Mouse (Mus musculus): ENCODE measurements at regions not wholly inside any gene's neighbourhood (a gene's known extent, or its start where the extent isn't known, plus 50 kb on each side); places are given as distances from the start of the nearest gene placed in this dataset.
"Not testable (repeated sequence)": the region's sequence is repeated elsewhere in the genome, so short reads cannot be mapped to it uniquely, and the experiment has no call there.

GRCm38 (mm10) chr10:43671785-43672184 is 93.7 kb downstream of the Cd24a start:
- no peak for DNase-seq (ENCODE audit: extremely low spot score, low spot score)

GRCm38 (mm10) chr10:43672490-43672889 is 94.4 kb downstream of the Cd24a start:
- no peak for DNase-seq (ENCODE audit: extremely low spot score, low spot score)

- DNase-seq (ENCODE audit: extremely low spot score, low spot score) = no peak
These were observed 96.7 kb downstream of the Cd24a start for GRCm38 (mm10) chr10:43674749-43675148.

GRCm38 (mm10) chr10:43675495-43675894 is 97.4 kb downstream of the Cd24a start:
- DNase-seq (ENCODE audit: extremely low spot score, low spot score) = not testable (repeated sequence)

GRCm38 (mm10) chr10:43676289-43676688 is 98.2 kb downstream of the Cd24a start:
- DNase-seq (ENCODE audit: extremely low spot score, low spot score) = no peak

- no peak for DNase-seq (ENCODE audit: extremely low spot score, low spot score)
These were observed 106.4 kb downstream of the Cd24a start for GRCm38 (mm10) chr10:43684247-43685033.

GRCm38 (mm10) chr10:43689161-43689913 is 111.3 kb downstream of the Cd24a start:
- no peak for DNase-seq (ENCODE audit: extremely low spot score, low spot score)

GRCm38 (mm10) chr10:43689914-43690316 is 111.8 kb downstream of the Cd24a start:
- no peak for DNase-seq (ENCODE audit: extremely low spot score, low spot score)

GRCm38 (mm10) chr10:43693974-43694373 is 115.9 kb downstream of the Cd24a start:
- DNase-seq (ENCODE audit: extremely low spot score, low spot score) = no peak

GRCm38 (mm10) chr10:43694508-43694907 is 116.4 kb downstream of the Cd24a start:
- DNase-seq (ENCODE audit: extremely low spot score, low spot score) = no peak

- DNase-seq (ENCODE audit: extremely low spot score, low spot score) = no peak
These were observed 117.4 kb downstream of the Cd24a start for GRCm38 (mm10) chr10:43695470-43695869.

GRCm38 (mm10) chr10:43697917-43698316 is 119.8 kb downstream of the Cd24a start:
- no peak for DNase-seq (ENCODE audit: extremely low spot score, low spot score)

- no peak for DNase-seq (ENCODE audit: extremely low spot score, low spot score)
These were observed 122.5 kb downstream of the Cd24a start for GRCm38 (mm10) chr10:43700371-43701289.

GRCm38 (mm10) chr10:43702895-43703294 is 124.8 kb downstream of the Cd24a start:
- no peak for DNase-seq (ENCODE audit: extremely low spot score, low spot score)

GRCm38 (mm10) chr10:43706001-43706988 is 128.2 kb downstream of the Cd24a start:
- no peak for DNase-seq (ENCODE audit: extremely low spot score, low spot score)

GRCm38 (mm10) chr10:43707011-43707410 is 128.9 kb downstream of the Cd24a start:
- no peak for DNase-seq (ENCODE audit: extremely low spot score, low spot score)

GRCm38 (mm10) chr10:43707821-43708373 is 129.8 kb downstream of the Cd24a start:
- DNase-seq (ENCODE audit: extremely low spot score, low spot score) = no peak

GRCm38 (mm10) chr10:43709278-43710033 is 131.4 kb downstream of the Cd24a start:
- DNase-seq (ENCODE audit: extremely low spot score, low spot score) = no peak

GRCm38 (mm10) chr10:43710186-43710885 is 132.3 kb downstream of the Cd24a start:
- DNase-seq (ENCODE audit: extremely low spot score, low spot score) = no peak
